Mouse (Mus musculus) heart, adult 2 months (tissue): ENCODE data around the gene Spink2.

ENCODE experiments used
- CTCF ChIP-seq: fragments of 200-600 bp; IDR thresholded peaks from 2 replicates; pipeline ENCODE4 v1.8.1; 2022; ENCODE audit warnings: antibody characterized with exemption, mild to moderate bottlenecking, moderate library complexity
- EP300 ChIP-seq: fragments of 200-500 bp; IDR thresholded peaks from 2 replicates; pipeline ENCODE4 v1.6.1; 2011; ENCODE audit warnings: low read depth, low read length, control low read depth; ENCODE audit not compliant: insufficient read depth
- POLR2A ChIP-seq: fragments of 200-500 bp; IDR thresholded peaks from 2 replicates; pipeline ENCODE4 v1.6.1; 2011; ENCODE audit warnings: mild to moderate bottlenecking, low read depth, low read length, control low read depth; ENCODE audit not compliant: insufficient read depth

- TF ChIP-seq CTCF (no peak), POLR2A (no peak), EP300 (no peak)
Measured at GRCm38 (mm10) chr5:77202238-77202637, 9.0 kb downstream of the Spink2 start.
